Mouse (Mus musculus) heart, adult 2 months (tissue): Measurements from ENCODE around the gene Dlg5. TPM values are rescaled to one million over a fixed set of nuclear protein-coding genes. Genes with fewer than 3 reads are reported as not detected.

ENCODE experiments used
- DNase-seq, 2 experiments: peaks; one replicate each; pipeline ENCODE4 v3.0.0; 2021
- H3K27ac ChIP-seq: fragments of 200-600 bp; 2 replicates; pipeline ENCODE4 v1.8.1; 2022
- H3K27me3 ChIP-seq: fragments of 200-500 bp; 2 replicates; pipeline ENCODE4 v1.6.1; 2012; ENCODE audit warnings: mild to moderate bottlenecking, low read length, inconsistent platforms, mixed read lengths; ENCODE audit not compliant: control insufficient read depth, insufficient read depth
- H3K36me3 ChIP-seq: fragments of 200-500 bp; 2 replicates; pipeline ENCODE4 v1.6.1; 2012; ENCODE audit warnings: low read length, inconsistent platforms; ENCODE audit not compliant: control insufficient read depth, insufficient read depth
- H3K4me1 ChIP-seq: fragments of 200-500 bp; 2 replicates; pipeline ENCODE4 v1.6.1; 2011; ENCODE audit warnings: low read length; ENCODE audit not compliant: control insufficient read depth, insufficient read depth
- H3K4me3 ChIP-seq: fragments of 200-600 bp; 2 replicates; pipeline ENCODE4 v1.8.1; 2022
- H3K79me2 ChIP-seq: fragments of 200-500 bp; replicated peaks from 2 replicates; pipeline ENCODE4 v1.6.1; 2012; ENCODE audit warnings: mild to moderate bottlenecking, inconsistent platforms, low read length, moderate library complexity, mixed read lengths; ENCODE audit not compliant: control insufficient read depth, insufficient read depth
- H3K9ac ChIP-seq: fragments of 200-500 bp; 2 replicates; pipeline ENCODE4 v1.6.1; 2012; ENCODE audit warnings: low read depth, mild to moderate bottlenecking, control low read depth, inconsistent platforms, low read length, mixed read lengths
- CTCF ChIP-seq: fragments of 200-600 bp; IDR thresholded peaks from 2 replicates; pipeline ENCODE4 v1.8.1; 2022; ENCODE audit warnings: antibody characterized with exemption, mild to moderate bottlenecking, moderate library complexity
- EP300 ChIP-seq: fragments of 200-500 bp; IDR thresholded peaks from 2 replicates; pipeline ENCODE4 v1.6.1; 2011; ENCODE audit warnings: low read depth, low read length, control low read depth; ENCODE audit not compliant: insufficient read depth
- POLR2A ChIP-seq: fragments of 200-500 bp; IDR thresholded peaks from 2 replicates; pipeline ENCODE4 v1.6.1; 2011; ENCODE audit warnings: mild to moderate bottlenecking, low read depth, low read length, control low read depth; ENCODE audit not compliant: insufficient read depth
- WGBS: fragments of 180-500 bp; shearing (Covaris S2); methylation state at CpG from one replicate; pipeline ENCODE4 v1.1.7; 2018; 5-methylcytosine and 5-hydroxymethylcytosine counted together
- intact Hi-C: fragments of 180-260 bp; cut with DNase I; formaldehyde crosslinking; loops from one replicate; pipeline ENCODE4 v1.15.1; 2025
- polyA plus RNA-seq: library from polyadenylated mRNA; depleted of rRNA; stranded (reverse); fragments of >200 nt; gene quantifications from 2 replicates; pipeline ENCODE4 v1.2.3, GENCODE M21; 2012
- total RNA-seq, 2 experiments: library from RNA; stranded (reverse); gene quantifications; 2 replicates each; pipeline ENCODE4 v1.2.3; 2021

The Dlg5 gene
- total and polyA plus RNA-seq, 3 experiments, result 7.7 to 11.4 (median 7.7) TPM

DNA sequence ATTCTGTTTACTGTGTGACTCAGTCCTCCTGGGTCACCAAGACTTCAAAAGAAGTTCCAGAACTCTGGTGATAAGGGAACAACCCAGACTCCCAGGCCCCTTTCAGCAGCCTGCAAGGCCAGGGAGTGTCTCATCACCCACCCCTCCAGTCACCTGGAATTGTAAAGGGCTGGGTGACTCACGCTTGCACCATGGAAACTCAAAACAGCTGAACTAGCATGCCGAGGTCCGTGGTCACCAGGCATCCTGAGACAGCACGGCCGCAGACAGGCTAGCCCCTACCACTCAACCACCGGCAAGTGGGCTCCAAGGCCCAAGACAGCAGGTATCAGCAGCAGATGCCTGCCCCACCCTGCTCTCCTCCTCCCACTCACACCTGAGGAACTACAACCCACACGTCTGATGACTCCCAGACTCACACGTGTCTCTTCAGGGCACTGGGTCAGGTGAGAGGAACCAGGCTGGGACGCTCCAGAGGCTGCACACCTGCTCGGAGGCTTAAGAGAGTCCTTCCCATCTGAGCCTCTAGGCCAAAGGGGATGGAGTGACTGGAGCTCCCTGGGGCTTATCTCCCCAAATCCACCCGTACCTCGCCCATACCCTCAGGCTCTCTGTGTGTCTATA lies 38.9 kb downstream of the Dlg5 start:
- TF ChIP-seq CTCF (no peak), EP300 (no peak), POLR2A (no peak)
- intact Hi-C loops, result no loop called here
- no peak overlapping the region for H3K9ac ChIP-seq
- no peak for DNase-seq
- H3K79me2 ChIP-seq, result peaks cover 1% of the 10 kb centered on the region; the same call in 1 of the 2 replicates
- WGBS, result 66% methylated on average over 12 of the region's 12 CpGs
- H3K36me3 ChIP-seq, result no peaks in the 10 kb centered on the region
- no peak overlapping the region for H3K27ac ChIP-seq
- peaks cover 11% of the 10 kb centered on the region for H3K4me1 ChIP-seq
- no peak overlapping the region for H3K4me3 ChIP-seq
- H3K27me3 ChIP-seq, result no peaks in the 10 kb centered on the region

DNA sequence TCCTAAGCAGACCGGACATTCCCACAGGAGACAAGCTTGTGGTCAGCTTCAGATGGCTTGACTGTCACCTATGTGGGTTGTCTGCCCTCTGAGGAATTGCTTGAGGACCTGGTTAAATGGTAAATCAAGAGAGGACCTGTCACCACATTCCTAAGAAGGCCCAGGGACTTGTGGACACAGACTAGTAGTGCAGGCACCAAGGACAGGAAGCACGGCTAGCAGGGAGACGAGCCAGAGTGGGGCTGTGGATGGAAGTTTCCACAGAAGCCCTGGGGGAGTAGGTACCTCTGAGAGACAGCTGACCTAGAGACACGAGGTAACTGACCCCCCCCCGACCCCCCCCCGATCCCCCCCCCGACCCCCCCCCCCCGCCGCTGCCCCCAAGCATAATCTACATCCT lies 39.4 kb downstream of the Dlg5 start:
- Histone ChIP-seq H3K4me1 (peaks cover 11% of the 10 kb centered on the region), H3K9ac (no peak overlapping the region), H3K27me3 (no peaks in the 10 kb centered on the region), H3K4me3 (no peak overlapping the region), H3K27ac (no peak overlapping the region), H3K36me3 (no peaks in the 10 kb centered on the region), H3K79me2 (peaks cover 1% of the 10 kb centered on the region; the same call in 1 of the 2 replicates)
- intact Hi-C loops, result no loop called here
- WGBS, result 39% methylated on average over 5 of the region's 9 CpGs
- no peak for TF ChIP-seq POLR2A
- TF ChIP-seq CTCF, result no peak
- no peak for TF ChIP-seq EP300
- no peak for DNase-seq

DNA sequence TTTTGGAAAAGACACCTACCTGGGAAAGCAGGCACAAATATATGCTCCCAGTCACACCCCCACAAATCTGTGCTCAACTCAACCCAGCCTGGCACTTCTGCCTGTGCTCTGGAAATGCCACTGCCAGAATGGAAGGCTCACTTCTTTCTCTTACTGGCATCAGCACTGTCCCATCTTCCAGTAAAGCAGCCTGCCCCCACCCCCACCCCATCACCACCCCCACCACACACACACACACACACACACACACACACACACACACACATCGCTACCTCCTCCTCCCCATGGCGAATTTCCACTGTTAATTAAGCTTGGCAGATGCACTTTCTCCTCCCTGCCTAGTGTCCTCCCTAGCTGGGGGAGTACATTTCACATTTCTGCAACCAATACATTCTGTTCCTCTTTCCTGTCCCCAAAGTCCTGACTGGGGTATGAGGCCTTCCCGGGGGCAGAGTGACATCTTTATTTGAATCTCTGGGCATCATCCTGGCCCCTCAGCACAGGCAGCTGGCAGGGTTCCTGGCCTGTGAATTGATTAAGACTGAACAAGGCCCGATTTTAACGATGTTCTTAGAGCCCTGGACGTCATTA lies 40.3 kb downstream of the Dlg5 start:
- Histone ChIP-seq H3K9ac (no peak overlapping the region), H3K79me2 (peaks cover 1% of the 10 kb centered on the region; the same call in 1 of the 2 replicates), H3K27ac (no peak overlapping the region), H3K4me3 (no peak overlapping the region), H3K4me1 (peaks cover 9% of the 10 kb centered on the region), H3K27me3 (no peaks in the 10 kb centered on the region), H3K36me3 (no peaks in the 10 kb centered on the region)
- WGBS, result 55% methylated on average over 6 of the region's 6 CpGs
- intact Hi-C loops, result no loop called here
- no peak for TF ChIP-seq CTCF
- TF ChIP-seq POLR2A, result no peak
- TF ChIP-seq EP300, result no peak
- no peak for DNase-seq

DNA sequence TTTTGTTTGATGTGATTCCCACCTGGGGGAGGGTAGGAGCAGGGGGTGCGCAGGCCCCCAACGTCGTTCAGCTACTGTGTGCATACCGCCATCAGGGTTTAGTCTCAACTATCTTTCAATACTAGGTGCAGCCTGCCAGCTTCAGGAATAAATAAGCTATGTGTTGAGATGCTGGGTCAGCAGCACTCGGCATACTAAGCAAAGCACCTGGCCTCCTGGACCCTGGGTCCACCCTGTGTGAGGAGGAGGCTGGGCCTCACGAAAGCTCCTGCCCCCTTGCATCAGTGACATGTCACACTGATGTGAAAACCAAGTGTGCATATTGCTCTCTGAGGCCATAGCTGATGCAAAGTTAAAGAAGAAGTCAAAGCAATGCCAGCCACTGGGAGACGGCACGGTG lies 42.5 kb downstream of the Dlg5 start:
- Histone ChIP-seq H3K27me3 (no peaks in the 10 kb centered on the region), H3K4me1 (peaks cover 11% of the 10 kb centered on the region), H3K79me2 (no peaks in the 10 kb centered on the region), H3K27ac (no peak overlapping the region), H3K4me3 (no peak overlapping the region), H3K9ac (no peak overlapping the region), H3K36me3 (no peaks in the 10 kb centered on the region)
- 94% methylated on average over 8 of the region's 8 CpGs for WGBS
- intact Hi-C loops, result no loop called here
- no peak for TF ChIP-seq EP300
- no peak for TF ChIP-seq CTCF
- no peak for TF ChIP-seq POLR2A
- DNase-seq, result no peak

DNA sequence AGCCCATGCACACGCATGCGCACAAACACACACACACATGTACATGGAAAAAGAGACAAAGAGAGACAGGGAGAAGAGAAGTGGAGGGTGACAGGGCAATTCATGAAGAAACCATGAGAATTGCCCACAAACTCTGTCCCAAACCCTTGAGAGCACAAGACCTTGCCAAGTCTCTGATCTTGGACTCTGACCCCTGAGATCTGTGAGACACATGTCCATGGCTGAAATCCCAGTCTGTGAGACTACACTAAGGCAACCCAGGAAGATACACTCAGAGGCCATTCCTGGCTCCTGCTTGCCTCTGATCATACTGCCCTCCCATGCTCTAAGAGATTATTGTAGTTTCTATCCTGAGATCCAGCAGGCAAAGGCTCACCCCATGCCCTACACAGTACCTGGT lies 44.9 kb downstream of the Dlg5 start:
- H3K4me1 ChIP-seq, result peaks cover 9% of the 10 kb centered on the region
- TF ChIP-seq EP300 (no peak), CTCF (no peak), POLR2A (no peak)
- no peak overlapping the region for H3K9ac ChIP-seq
- H3K36me3 ChIP-seq, result no peaks in the 10 kb centered on the region
- no peaks in the 10 kb centered on the region for H3K79me2 ChIP-seq
- no peaks in the 10 kb centered on the region for H3K27me3 ChIP-seq
- H3K27ac ChIP-seq, result no peak overlapping the region
- 97% methylated on average over 2 of the region's 2 CpGs for WGBS
- no peak for DNase-seq
- H3K4me3 ChIP-seq, result no peak overlapping the region
- intact Hi-C loops, result no loop called here

DNA sequence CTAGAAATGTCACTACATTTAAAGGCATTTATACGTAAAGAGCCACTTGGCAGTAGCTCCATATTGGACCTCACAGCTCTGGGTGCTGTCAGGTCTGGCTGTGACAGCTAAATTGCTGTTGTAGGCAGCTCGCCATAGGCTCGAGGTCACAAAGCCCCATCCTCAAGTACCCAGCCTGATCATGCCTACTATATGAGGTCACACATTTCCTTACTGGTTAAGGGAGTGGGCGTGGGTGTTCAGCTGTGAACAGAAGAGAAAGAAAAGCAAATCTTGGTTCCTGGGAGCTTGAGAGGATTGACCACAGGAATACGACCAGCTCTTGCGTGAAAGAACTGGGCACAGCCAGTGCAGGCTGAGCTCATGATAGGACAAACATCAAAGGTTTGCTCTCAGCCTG lies 46.0 kb downstream of the Dlg5 start:
- intact Hi-C loops, result no loop called here
- no peak for TF ChIP-seq EP300
- TF ChIP-seq POLR2A, result no peak
- TF ChIP-seq CTCF, result no peak
- Histone ChIP-seq H3K36me3 (no peaks in the 10 kb centered on the region), H3K4me1 (peaks cover 9% of the 10 kb centered on the region), H3K4me3 (no peak overlapping the region), H3K9ac (no peak overlapping the region), H3K79me2 (no peaks in the 10 kb centered on the region), H3K27ac (no peak overlapping the region), H3K27me3 (no peaks in the 10 kb centered on the region)
- DNase-seq, result no peak
- WGBS, result 70% methylated on average over 6 of the region's 6 CpGs
